Mouse (Mus musculus) spleen, postnatal 36 days (tissue): ENCODE measurements around the gene Gm44965.

Experiments used
- DNase-seq, 2 experiments: peaks; one replicate each; pipeline ENCODE4 v3.0.0; 2022; ENCODE audit warnings: low spot score in 2 of 2, mixed read lengths in 1 of 2

Gm44965 gene

GRCm38 (mm10) chr6:48665471-48665870, 71.7 kb downstream of the Gm44965 start:
- no peak for DNase-seq

GRCm38 (mm10) chr6:48666159-48666586, 72.4 kb downstream of the Gm44965 start:
- DNase-seq = no peak

- no peak for DNase-seq
Observed at GRCm38 (mm10) chr6:48668022-48668421, 74.3 kb downstream of the Gm44965 start.
